Mouse (Mus musculus): ENCODE results near the gene Irx4.

The Irx4 gene

DNA sequence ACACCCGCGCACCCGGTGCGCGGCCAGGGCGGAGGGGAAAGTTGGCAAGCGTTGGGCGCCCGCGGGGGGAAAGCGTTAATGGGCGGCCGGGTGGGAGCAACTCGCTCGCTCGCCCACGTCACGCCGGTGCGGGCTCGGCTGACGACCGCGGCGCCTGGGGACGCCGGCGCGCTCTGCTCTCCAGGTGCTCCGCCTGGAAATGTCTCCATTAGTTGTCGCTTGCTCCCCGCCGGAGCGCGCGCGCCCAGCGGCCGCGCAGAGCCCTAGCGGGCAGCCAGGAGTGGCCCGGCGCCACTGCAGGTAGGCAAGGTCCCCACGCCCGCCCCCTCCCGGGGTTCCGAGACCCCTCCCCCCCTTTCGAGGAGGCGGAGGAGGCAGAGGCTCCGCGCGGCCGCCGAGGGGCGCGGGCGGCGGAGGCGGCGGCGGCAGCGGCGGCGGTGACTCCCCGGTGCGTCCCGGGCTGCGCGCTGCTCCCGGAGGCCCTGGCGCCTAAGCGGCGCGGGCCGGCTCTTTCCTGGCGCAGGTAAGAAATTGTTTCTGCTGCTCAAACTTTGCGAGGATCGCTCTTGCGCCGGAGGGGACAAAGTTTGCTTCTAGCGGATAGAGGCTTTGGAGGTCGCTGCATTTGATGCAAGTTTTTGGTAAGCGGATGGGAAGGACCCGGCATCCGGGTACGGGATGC is at the start of gene Irx4:
Gene Irx4, plus strand, starts transcription at position 126 of the 682 bp plus-strand sequence.
- no peak for DNase-seq (ENCODE audit: low spot score)

DNA sequence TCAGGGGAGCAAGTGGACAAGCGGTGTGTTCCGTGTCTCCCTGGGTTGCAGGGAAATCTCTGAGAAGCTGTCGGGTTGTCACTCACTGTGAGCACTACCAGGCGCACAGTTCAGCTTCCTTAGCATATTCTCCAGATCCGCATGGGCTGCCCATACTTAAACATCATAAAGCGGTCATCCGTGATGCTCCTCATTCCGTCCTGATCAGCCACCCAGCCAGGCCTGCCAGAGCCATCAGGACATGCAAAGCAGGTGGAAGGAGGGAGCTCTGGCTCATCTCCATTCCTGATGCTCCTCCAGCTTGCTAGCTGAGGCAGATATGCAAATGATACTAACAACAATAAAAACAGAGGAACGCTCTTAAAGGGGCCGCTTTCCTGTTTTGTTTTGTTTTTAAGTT is 46.0 kb upstream of the Irx4 start:
- no peak for DNase-seq (ENCODE audit: low spot score)

DNA sequence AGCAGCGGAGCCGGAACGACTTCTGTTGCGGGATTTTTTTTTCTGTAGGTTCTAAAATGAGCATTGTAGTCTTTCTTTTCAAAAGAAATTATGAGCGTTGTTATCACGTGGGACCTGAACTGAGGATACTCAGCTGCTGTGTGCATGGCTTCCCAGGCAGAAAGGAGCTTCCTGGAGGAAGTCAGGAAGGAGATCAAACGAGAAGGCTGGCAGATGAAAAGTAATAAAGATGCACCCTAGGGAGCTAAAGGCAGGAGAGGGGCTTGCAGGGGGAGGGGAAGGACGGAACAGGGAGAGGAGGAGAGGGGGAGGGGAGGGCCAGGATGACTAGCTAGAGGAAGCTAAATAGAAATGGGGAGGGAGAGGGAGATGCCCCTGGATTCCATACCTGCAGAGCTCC is 23.8 kb upstream of the Irx4 start:
- no peak for DNase-seq (ENCODE audit: low spot score)

DNA sequence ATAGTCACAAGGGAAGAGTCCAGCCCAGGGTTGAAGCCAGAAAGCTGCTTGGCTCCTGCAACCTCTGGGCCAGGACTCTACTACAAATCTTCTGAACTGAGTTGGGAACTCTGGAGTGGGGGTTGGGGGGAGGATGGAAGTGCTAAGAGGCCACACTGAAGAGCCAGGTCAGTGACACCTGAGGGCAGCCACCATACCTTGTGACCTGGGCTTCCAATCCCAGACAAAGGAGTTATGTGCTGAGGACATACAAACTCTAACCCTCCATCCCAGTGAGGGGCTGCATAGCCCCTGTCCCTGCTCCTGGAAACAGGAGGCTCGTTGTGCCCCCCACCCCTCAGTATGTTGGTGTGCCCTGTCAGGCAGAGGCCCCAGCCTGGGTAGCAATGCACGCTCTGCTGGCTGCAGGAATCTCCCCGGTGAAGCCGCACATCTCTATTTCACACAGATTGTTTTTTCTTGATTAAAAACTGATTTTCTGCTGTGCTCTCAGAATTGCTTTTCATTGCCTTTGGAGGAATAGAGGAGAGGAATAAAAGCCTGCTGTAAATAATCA is 21.0 kb upstream of the Irx4 start:
- no peak for DNase-seq (ENCODE audit: low spot score)

DNA sequence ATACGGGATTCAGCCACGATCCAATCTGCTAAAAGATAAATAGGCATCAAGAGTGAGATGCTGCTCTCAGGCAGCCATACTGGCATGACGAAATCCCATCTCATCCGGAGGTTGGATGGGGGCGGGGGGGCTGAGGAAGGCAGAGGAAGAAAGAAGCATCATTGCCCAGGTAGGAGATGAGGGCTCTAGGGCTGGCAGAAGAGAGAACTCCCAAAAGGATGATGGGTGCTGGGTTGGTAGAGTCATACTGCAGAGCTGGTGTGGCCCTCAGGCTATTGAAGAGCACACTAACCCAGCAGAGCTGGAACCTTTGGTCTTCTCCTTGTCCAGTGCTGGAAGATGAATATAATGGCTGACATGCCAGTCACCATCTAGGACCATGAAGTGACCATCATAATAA is 17.7 kb upstream of the Irx4 start:
- DNase-seq (ENCODE audit: low spot score), result no peak

DNA sequence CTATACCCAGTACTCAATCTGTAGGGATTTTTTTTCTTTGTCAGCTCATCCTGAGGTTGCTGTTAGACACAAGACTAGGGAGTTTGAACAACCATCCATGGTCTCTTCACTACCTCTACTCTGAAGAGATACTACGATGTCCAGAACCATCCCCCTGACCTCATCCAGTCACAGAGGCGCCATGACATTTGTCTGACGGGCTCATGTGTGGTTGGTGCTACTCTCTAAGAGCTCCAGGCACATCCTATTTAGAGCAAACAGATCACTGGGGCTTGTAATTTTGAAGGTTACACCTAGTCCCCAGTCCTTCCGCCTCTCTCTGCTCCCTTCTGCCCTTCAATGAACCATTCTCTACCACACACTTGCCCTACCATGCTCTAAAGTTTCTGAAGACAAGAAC is 13.3 kb upstream of the Irx4 start:
- DNase-seq (ENCODE audit: low spot score), result no peak

DNA sequence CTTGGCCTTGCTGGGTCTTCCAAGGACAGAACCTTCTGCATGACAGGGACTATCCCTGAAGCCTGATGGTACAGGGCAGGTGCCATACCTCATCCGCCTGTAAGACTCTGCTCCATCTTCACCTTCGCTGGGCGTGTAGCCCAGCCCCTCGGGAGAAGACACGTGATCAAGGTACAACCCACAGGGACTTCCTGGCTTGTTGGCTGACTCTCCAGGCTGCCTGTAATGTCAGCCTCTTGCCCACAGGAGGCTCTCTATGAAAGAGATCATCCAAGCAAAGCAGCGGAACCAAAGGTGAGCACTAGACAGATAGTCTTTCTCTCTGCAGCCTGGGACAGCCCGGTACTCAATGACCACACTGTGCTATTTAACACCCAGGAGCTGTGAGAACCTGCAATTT is 9.1 kb upstream of the Irx4 start:
- no peak for DNase-seq (ENCODE audit: low spot score)

DNA sequence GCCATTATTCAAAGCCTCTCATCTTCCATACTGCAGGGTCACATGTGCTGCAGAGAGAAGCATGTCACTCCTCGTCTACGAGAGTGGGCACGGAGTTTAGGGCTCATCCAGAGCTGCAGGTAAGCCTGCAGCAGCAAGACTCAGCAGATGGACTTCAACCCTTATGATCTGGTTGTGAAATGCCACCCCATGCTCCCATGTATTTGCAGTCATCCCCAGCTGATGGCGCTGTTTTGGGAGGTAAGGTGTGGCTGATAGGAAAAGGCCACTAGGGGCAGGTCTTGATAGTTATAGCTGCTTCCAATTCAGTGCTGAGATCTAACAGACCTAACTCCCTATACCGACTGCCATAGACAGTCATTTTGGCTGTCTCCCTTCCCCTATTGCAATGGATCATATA is 8.3 kb upstream of the Irx4 start:
- DNase-seq (ENCODE audit: low spot score), result no peak

DNA sequence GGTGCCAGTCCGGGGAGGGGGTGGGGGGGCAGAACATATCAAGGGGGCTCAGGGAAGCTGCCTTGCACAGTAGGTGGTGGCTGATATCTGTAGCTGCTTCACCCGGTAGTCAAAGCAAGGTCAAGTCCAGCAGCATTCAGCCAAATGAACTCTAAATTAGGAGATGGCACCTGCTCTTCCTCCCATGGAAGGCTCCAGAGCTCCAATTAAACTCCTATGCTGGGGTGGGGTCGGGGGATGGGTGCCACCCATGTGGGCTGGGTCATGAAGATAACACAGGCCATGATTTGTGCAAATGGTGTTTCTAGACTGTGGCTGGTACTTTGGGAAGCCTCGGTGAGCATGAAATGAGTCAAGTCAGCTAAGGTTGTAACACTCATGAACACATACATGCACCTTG is 1.9 kb upstream of the Irx4 start:
- no peak for DNase-seq (ENCODE audit: low spot score)

DNA sequence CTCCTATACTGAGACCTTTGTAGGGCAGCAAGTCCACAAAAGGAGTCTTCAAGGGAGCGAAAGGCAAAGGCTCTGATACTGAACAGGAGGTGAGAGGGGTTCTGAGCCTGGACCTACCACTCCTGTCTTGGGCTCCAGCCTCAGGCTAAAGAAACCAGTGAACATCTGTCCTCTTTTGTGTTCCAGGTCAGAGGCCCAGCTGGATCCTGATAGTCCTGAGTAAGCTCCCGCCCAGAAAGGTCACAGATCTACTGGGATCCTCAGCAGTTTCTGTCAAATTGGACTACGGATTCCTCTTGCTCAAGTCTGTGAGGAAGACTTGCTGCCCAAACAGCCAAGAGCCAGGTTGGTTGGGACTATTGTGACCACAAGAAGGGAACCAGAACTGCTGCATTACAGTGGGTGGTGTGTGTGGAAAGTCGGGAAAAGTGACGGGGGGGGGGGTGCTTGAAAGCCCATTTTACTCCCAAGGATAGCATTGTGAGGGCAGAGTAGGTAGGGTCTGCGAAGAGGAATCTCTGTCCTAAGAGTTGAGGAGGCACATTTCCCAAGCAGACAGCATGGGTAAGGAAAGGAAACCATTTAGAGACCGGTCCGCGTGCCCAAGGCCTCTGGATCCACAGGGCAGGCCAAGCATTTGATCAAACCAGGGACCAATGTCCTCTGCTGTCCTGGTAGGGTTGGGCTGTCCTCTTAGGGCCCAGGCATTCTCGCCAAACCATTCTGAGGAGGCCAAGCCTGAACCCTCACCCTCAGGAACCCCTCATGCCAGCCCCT is 514 bp upstream of the Irx4 start:
- no peak for DNase-seq (ENCODE audit: low spot score)

DNA sequence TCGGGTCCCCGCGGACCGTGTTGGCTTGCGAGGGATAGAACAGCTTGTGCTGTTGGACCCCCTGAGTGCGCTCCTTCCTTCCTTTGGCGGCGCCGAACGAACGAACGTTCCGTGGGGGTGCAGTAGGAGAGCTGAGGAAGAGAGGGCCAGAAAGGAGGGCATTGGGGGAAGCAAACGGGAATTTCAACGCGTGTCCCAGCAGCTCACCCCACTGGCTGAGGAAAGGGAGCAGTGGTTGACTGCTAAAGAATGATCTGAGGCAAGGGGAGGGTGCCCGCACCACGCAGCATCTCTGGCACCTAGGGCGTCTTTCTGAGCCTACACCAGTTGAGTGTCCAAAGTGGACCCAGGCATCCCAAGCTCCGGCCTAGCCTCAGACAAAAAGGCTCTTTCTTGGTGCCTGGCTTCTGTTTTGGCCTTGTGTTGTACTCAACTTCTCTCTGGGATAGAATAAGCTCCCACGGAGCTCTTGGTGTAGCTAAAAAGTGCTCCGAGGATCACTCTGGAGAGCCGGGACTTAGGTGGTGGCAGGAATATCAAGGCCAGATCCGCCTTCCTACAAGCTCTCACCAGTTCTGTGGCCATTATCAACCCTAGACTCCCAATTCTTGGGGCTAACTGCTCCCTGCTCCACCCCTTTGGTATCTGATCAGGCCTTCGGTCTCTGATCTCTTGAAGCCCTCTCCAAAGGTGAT is 904 bp downstream of the Irx4 start:
- DNase-seq (ENCODE audit: low spot score), result no peak

DNA sequence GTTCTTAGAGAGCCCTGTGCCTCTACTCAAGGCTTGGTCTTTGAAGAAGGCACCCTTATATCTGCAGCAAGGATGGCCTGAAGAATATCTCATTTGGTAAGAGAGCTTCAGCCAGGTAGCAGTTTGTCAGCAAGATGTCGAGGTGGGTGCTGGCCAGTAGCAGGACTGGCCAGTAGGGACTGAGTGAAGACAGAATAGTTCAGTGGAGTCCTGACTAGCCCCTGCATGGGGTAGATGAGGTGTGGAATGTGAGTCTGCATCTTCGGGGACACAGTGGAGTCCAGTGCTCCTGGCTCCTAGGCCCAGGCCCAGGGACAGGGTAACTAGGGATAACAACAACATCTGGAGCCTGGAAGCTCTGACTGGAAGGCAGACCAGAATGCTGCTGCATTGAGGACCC is 1.6 kb downstream of the Irx4 start:
- DNase-seq (ENCODE audit: low spot score), result no peak

DNA sequence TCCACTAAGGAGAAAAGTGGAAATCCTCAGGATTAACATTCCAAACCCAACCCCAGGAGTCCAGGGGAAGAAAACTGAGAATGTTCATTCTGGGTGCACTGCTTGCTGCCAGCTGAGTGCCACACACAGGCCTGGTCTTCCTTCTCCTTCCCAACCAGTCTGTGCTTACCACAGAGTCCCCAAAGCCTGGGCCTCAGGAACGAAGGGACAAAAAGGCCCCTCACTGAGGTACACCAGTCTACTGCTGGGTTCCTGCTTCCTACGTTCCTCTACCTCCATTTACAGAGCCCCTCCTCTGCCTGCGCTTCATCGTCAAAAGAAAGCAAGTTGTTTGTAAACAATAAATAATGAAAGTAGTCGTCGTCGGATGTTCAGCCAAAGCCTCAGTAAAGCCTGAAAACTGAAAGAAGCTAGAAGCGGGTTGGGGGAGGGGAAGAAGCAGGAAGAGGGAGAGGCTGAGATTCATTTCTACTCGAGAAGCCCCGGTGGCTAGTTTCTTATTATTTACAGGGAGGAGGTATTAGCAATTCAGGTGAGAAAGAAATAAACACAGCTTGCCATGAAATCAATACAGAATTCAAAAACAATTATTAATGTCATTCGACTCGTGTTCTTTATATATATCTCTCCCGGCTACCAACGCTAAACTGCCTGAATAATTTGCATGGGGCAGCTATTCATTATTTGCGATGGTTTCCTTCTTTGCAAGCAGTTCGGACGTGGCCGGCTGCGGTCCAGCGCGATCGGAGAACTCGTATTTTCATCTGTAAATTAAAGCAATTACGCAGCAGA is 2.3 kb downstream of the Irx4 start:
- DNase-seq (ENCODE audit: low spot score), result no peak

DNA sequence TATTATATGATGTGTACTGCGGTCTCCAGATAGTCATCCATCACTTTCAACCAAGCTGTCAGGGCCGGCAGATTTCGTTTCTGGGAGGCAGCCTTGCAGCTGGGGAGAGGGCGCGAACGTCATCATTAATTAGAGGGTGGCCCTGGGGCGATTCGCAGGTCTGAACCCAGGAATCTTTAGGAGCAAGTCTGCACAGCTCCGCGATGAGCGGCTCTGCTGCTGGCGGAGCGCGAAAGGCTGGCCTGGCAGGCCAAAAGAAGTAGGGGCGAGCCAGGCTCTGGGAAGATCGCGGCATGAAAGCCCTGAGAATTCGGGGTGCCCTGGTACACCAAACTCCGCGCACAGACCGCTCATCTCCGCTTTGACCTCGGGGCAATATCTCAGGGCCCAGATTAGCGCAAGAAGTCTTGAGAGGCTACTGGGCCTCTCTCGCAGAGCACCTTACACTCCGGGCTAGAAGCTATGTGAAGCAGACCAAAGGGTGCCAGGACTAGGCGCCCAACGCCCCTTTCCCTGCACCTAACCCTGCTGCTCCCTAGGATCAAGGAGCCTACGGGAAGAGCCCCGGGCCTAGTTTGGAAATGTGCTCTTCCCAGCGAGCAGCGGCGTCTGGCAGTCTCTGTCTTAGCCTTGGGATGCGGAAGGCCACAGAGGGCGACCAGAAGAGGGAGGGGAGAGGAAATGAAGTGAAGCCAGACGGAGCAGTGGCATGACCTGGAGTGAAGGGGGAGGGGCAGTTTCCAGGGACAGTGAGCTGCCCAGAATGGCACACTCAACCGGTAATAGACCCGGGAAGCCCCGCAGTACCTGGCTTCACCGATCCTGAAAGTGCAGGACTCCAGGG is 3.1 kb downstream of the Irx4 start:
- no peak for DNase-seq (ENCODE audit: low spot score)

DNA sequence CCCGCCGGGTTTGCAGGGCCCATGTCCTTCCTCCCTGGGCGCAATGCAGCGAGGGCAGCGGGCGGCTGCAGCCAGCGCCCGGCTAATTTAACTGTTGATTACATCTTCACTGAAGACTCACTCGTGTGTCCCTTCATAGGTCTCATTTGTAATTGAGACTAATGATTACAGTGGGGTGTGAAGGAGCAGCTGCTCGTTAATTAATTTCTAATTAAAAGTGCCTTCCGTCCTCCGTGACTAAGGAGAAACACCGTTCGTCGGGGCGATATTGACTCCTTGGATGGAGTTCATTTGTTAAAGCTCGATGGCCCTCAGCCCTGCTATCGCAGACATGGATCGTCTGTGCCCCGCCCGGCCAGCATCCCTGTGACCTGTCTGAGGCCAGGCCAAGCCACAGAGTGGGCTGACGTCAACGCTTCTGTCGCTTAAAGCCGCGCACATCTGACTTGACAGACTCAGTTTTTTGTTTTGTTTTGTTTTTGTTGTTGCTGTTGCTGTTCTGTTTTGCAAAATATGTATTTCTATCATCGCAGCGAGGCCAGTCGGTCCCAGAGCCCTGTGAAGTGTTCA is 4.0 kb downstream of the Irx4 start:
- DNase-seq (ENCODE audit: low spot score), result no peak

DNA sequence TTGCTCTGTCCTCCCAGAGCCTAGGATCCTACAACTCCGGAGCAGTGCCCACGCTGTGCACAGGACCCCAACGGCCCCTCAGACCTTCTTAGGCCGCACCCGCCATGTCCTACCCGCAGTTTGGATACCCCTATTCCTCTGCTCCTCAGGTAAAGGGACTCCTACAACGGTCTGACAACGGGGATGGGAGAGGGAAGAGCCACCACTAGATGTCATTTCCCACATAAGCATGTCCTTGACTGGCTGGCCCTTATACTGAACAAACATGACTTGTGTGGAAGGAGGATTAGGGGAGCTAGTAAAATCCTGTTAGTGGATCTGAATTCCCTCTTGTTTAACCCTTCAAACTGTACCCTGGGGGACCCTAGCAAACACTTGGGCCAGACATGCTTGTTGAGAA is 4.6 kb downstream of the Irx4 start:
- no peak for DNase-seq (ENCODE audit: low spot score)

DNA sequence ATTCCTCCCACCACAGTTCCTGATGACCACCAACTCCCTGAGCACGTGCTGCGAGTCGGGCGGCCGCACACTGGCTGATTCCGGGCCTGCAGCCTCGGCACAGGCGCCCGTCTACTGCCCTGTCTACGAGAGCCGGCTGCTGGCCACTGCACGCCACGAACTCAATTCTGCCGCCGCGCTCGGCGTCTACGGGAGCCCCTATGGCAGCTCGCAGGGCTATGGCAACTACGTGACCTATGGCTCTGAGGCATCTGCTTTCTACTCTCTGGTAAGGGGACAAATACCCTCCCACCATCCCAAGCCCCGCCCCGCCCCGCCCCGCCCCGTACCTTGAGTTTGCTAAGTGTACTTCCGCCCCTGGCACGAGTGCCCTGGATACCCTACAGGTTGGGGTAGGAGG is 5.2 kb downstream of the Irx4 start:
- DNase-seq (ENCODE audit: low spot score), result no peak

DNA sequence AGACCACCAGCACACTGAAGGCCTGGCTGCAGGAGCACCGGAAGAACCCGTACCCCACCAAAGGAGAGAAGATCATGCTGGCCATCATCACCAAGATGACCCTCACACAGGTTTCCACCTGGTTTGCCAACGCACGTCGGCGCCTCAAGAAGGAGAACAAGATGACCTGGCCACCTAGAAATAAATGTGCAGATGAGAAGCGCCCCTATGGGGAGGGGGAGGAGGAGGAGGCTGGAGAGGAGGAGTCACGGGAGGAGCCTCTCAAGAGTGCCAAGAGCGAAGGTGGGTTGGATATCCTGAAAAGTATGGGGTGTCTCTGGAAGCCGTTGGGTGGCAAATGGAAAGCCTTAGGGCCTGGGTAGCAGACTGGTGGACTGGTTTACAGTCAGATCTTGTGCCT is 7.3 kb downstream of the Irx4 start:
- no peak for DNase-seq (ENCODE audit: low spot score)

DNA sequence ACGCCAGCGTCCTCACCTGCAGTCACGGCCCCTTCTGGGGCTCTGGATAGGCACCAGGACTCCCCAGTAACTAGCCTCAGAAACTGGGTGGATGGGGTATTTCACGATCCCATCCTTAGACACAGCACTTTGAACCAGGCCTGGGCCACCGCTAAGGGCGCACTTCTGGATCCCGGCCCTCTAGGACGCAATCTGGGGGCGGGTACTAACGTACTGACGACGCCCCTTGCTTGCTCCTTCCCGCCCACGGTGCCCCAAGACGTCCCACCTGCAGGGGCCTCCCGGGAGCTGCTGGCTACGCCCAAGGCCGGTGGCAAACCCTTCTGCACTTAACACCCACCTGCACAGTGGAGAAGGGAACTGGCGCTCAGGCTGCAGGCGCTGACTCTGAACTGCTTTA is 8.4 kb downstream of the Irx4 start:
- DNase-seq (ENCODE audit: low spot score), result no peak

DNA sequence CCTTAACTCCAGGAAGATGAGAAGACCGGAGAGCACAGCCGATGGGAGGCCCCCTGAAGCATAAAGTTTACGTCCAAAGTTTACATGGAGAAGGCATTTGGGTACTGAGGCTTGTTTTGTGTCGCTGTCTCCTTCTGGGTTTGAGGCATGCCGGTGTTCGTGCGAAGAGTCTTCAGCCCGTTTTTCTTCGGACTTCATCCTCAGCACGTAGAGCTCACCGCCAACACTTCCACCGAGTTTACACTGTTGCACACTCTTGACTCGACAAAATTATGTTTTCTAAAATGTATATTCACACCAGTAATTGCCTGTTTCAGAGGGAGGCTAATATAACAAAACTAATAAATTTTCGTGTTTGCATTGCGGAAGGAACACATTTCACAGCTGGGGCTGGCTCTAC is 9.0 kb downstream of the Irx4 start:
- DNase-seq (ENCODE audit: low spot score), result no peak

DNA sequence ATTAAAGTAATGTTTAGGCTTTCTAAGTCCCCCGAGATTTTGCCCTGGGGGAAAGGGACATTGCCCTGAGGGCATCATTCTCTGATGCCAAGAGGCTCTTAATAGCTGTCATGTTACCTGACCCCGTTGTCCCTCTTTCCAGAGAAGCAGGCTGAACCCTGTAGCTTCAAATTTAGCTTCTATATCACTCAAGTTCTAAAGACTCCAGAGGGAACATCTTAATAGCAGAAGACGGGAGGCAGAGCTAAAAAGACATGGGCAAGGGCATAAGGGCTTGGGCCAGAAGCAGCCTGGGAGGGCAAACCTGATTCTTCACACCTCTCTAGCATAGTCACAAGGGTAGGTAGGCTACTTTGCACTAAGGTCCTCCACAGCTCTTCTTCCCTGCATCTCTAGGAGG is 9.6 kb downstream of the Irx4 start:
- no peak for DNase-seq (ENCODE audit: low spot score)

Data from ovary, adult 18-20 months (tissue).